Comparison of ENCODE assay signal across 10 mouse cellular contexts in the genomic region with DNA sequence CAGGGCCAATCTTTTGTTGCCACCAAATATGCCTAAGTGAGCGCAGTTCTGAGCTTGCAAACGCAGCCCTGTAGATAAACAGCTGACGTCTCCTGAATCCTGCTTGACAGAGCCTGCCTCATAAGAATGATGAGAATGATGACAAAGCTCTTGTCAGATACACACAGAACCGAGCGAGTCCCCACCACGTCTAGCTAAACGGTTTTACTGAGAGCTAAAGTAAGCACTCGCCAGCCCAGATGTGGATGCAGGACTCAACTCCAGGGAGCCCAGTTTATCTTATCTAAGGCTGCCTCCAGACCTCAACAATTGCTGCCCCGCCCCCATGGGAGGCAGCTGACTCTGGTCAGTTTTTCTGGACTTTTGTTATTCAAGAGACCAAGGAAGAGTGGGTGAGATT. TPM values are rescaled to one million over a fixed set of nuclear protein-coding genes. Genes with fewer than 3 reads are reported as not detected.
DNase-seq lines count a peak whose midpoint lies in the region; ATAC-seq and TF ChIP-seq lines count a peak whose summit lies in the region.
"Had no signal": no experiment of that assay in that cellular context is flagged by ENCODE, and none has a peak within 500 bp of the region (broad histone marks: within the 10 kb centered on the region; RNA-seq: fewer than 3 reads in every experiment).

No protein-coding gene starts in this region.

- no peaks in the 10 kb centered on the region for H3K79me2 ChIP-seq in heart, adult 2 months (replicated peaks; ENCODE audit: control insufficient read depth, insufficient read depth, low read length)
- no peaks in the 10 kb centered on the region for H3K79me2 ChIP-seq in MEL (ENCODE audit: control insufficient read depth, insufficient read depth, low read length, poor library complexity)

- 4% methylated on average over 9 of the region's 9 CpGs for WGBS in heart, embryonic 11.5 days (ENCODE audit: insufficient replicate concordance)
- 55% methylated on average over 9 of the region's 9 CpGs for WGBS in heart, adult 2 months
- WGBS in forebrain, embryonic 13.5 days: 15% methylated on average over 9 of the region's 9 CpGs

- peaks cover 15% of the 10 kb centered on the region for H3K4me1 ChIP-seq in heart, embryonic 11.5 days (ENCODE audit: control insufficient read depth, insufficient read depth, low read length)
- H3K4me1 ChIP-seq in heart, adult 2 months (ENCODE audit: control insufficient read depth, insufficient read depth, low read length): 0 out of 2 replicates have a peak, but pooled peaks cover 1% of the 10 kb centered on the region
- peaks cover 10 to 32% of the 10 kb centered on the region in 2 experiments for H3K4me1 ChIP-seq in MEL (ENCODE audit: control insufficient read depth in 1 of 2, insufficient read depth in 2 of 2, low read length in 2 of 2)
- H3K4me1 ChIP-seq in forebrain, embryonic 13.5 days: peaks cover 21% of the 10 kb centered on the region; the same call in 1 of the 2 replicates

- H3K9me3 ChIP-seq in heart, embryonic 11.5 days (replicated peaks; ENCODE audit: control insufficient read depth, low read length): no peaks in the 10 kb centered on the region
- no peaks in the 10 kb centered on the region for H3K9me3 ChIP-seq in MEL (replicated peaks; ENCODE audit: insufficient read depth, low read length)
- no peaks in the 10 kb centered on the region for H3K9me3 ChIP-seq in forebrain, embryonic 13.5 days (replicated peaks)

- peak; percentile 58; the same call in 1 of the 2 replicates for ATAC-seq in heart, embryonic 11.5 days (replicated peaks; ENCODE audit: insufficient number of reproducible peaks, low FRiP score, low TSS enrichment)
- no peak for ATAC-seq in forebrain, embryonic 13.5 days
- peak; percentile 54 for ATAC-seq in megakaryocyte-erythroid progenitor cell, adult 5-6 weeks (replicated peaks; ENCODE audit: low FRiP score, low TSS enrichment, poor library complexity, severe bottlenecking)

- DNase-seq in heart, adult 2 months: no peak
- DNase-seq in MEL (ENCODE audit: low read depth, low spot score): peak; percentile 84
- no peak for DNase-seq in adrenal gland, adult 8-10 months
- DNase-seq in urinary bladder, adult 2 months (ENCODE audit: low spot score): no peak
- DNase-seq in left cerebral cortex, adult 18-20 months (ENCODE audit: low spot score in 2 of 2): no peak
- DNase-seq: kidney, adult 18-20 months; lung, postnatal 36 days had no signal

- no peak for TF ChIP-seq POLR2A in heart, adult 2 months (IDR thresholded peaks at IDR 0.05; ENCODE audit: insufficient read depth, low read depth, low read length)
- TF ChIP-seq POLR2A in MEL (IDR thresholded peaks at IDR 0.05; ENCODE audit: control insufficient read depth in 1 of 2, insufficient read depth in 1 of 2, low read depth in 1 of 2, low read length in 2 of 2, poor library complexity in 1 of 2): no peak

- TF ChIP-seq CTCF in heart, adult 2 months (IDR thresholded peaks at IDR 0.05): no peak
- no peak for TF ChIP-seq CTCF in MEL (IDR thresholded peaks at IDR 0.05 in 2 of 3, conservative IDR thresholded peaks at IDR 0.05 in 1 of 3; ENCODE audit: control insufficient read depth in 1 of 3, insufficient read depth in 1 of 3, low read depth in 2 of 3, low read length in 3 of 3, poor library complexity in 1 of 3, severe bottlenecking in 1 of 3)

- no peak for TF ChIP-seq EP300 in heart, adult 2 months (IDR thresholded peaks at IDR 0.05; ENCODE audit: insufficient read depth, low read depth, low read length)
- peak; percentile 33 to 65; a peak in 3 of 4 replicates for TF ChIP-seq EP300 in MEL (IDR thresholded peaks at IDR 0.05; ENCODE audit: low read depth in 1 of 2, low read length in 2 of 2)

- peak overlapping the region; percentile 96 for H3K4me2 ChIP-seq in heart, embryonic 11.5 days
- peak overlapping the region; percentile 89; the same call in 1 of the 2 replicates for H3K4me2 ChIP-seq in forebrain, embryonic 13.5 days

- peak overlapping the region; percentile 72 for H3K4me3 ChIP-seq in heart, embryonic 11.5 days (ENCODE audit: low read depth, low read length)
- no peak overlapping the region for H3K4me3 ChIP-seq in heart, adult 2 months
- peak overlapping the region; percentile 74 to 87 for H3K4me3 ChIP-seq in MEL (ENCODE audit: control insufficient read depth in 1 of 2, insufficient read depth in 1 of 2, low read depth in 2 of 2, low read length in 2 of 2)
- H3K4me3 ChIP-seq in forebrain, embryonic 13.5 days: no peak overlapping the region

- peaks cover 4% of the 10 kb centered on the region; the same call in 1 of the 2 replicates for H3K27me3 ChIP-seq in heart, embryonic 11.5 days (ENCODE audit: control insufficient read depth, insufficient read depth, low read length)
- H3K27me3 ChIP-seq in heart, adult 2 months (ENCODE audit: control insufficient read depth, insufficient read depth, low read length): no peaks in the 10 kb centered on the region
- H3K27me3 ChIP-seq in MEL (ENCODE audit: control insufficient read depth in 1 of 2, insufficient read depth in 2 of 2, low read length in 2 of 2): no peaks in the 10 kb centered on the region
- H3K27me3 ChIP-seq in forebrain, embryonic 13.5 days: peaks cover 18% of the 10 kb centered on the region

- H3K9ac ChIP-seq in heart, embryonic 11.5 days (ENCODE audit: low read depth, low read length): peak overlapping the region; percentile 34; the same call in 1 of the 2 replicates
- no peak overlapping the region for H3K9ac ChIP-seq in heart, adult 2 months (ENCODE audit: low read depth, low read length)
- H3K9ac ChIP-seq in MEL (ENCODE audit: control insufficient read depth, low read depth, low read length, poor library complexity, severe bottlenecking): no peak overlapping the region
- no peak overlapping the region for H3K9ac ChIP-seq in forebrain, embryonic 13.5 days

- peak overlapping the region; percentile 62 for H3K27ac ChIP-seq in heart, embryonic 11.5 days (ENCODE audit: low read depth, low read length)
- no peak overlapping the region for H3K27ac ChIP-seq in heart, adult 2 months
- H3K27ac ChIP-seq in MEL (ENCODE audit: control insufficient read depth, low read depth, low read length): peak overlapping the region; percentile 10; the same call in 1 of the 2 replicates
- no peak overlapping the region for H3K27ac ChIP-seq in forebrain, embryonic 13.5 days

- no peak for TF ChIP-seq RAD21 in MEL (IDR thresholded peaks at IDR 0.05; ENCODE audit: low read depth, low read length)

- intact Hi-C loops in heart, adult 2 months (cut with DNase I): loop anchor here (10.0 kb wide), 1 partner anchor 52 kb away; no protein-coding TSS in a partner anchor

- no peaks in the 10 kb centered on the region for H3K36me3 ChIP-seq in heart, embryonic 11.5 days (ENCODE audit: control insufficient read depth, insufficient read depth, low read length)
- H3K36me3 ChIP-seq in heart, adult 2 months (ENCODE audit: control insufficient read depth, insufficient read depth, low read length): no peaks in the 10 kb centered on the region
- H3K36me3 ChIP-seq in MEL (ENCODE audit: control insufficient read depth in 1 of 2, insufficient read depth in 2 of 2, low read length in 2 of 2): peaks cover 0 to 22% of the 10 kb centered on the region in 2 experiments; a peak in 2 of 4 replicates
- H3K36me3 ChIP-seq in forebrain, embryonic 13.5 days (ENCODE audit: poor library complexity, severe bottlenecking): no peaks in the 10 kb centered on the region

TF ChIP-seq in MEL, 35 proteins besides CTCF, POLR2A, EP300 and RAD21 (continues in another document):
- TF ChIP-seq CHD1 (IDR thresholded peaks at IDR 0.05; ENCODE audit: low read depth, low read length) (no peak), ZNF384 (IDR thresholded peaks at IDR 0.05; ENCODE audit: low read depth, low read length) (no peak), TBP (IDR thresholded peaks at IDR 0.05; ENCODE audit: low read depth, low read length) (peak; percentile 46; the same call in 1 of the 2 replicates), MXI1 (IDR thresholded peaks at IDR 0.05; ENCODE audit: low read depth, low read length) (peak; percentile 44; the same call in 1 of the 2 replicates), UBTF (IDR thresholded peaks at IDR 0.05; ENCODE audit: borderline replicate concordance, insufficient read depth, low read depth, low read length) (0 out of 2 replicates have a peak, but pooled peaks have one; percentile 50), GABPA (IDR thresholded peaks at IDR 0.05; ENCODE audit: low read depth, low read length) (no peak), E2F4 (IDR thresholded peaks at IDR 0.05; ENCODE audit: borderline replicate concordance, low read depth, low read length) (no peak), GATA1 (IDR thresholded peaks at IDR 0.05; ENCODE audit: low read depth, low read length) (peak; percentile 79)

RNA-seq across cellular contexts. Expression of a gene that starts 1.5 kb away (rescaled TPM):
- 4.5 and 4.7 TPM in 2 replicates for polyA plus RNA-seq in heart, embryonic 11.5 days (2014; fragmentation: Nextera tagmentation; extraction: Ambion mirVana)
- total RNA-seq in heart, adult 2 months (2021): 10 to 100 TPM in 1 of 2 experiments, 1 to 10 TPM in 1; 7.1 to 16.4 TPM
- 22.5 and 30.1 TPM in 2 replicates for polyA plus RNA-seq in heart, adult 2 months (2012; rRNA removed)
- 2.5 and 3.0 TPM in 2 replicates for total RNA-seq in MEL (2012; rRNA removed)
- 1 to 10 TPM in 1 of 2 experiments, not detected in 1; 7.7 TPM for polyA plus RNA-seq in MEL (2012; ENCODE audit: insufficient read depth in 1 of 2, insufficient read length in 2 of 2, low read depth in 1 of 2, low replicate concordance in 2 of 2, missing spikeins in 1 of 2)
- 3.0 TPM in 2 replicates for polyA plus RNA-seq in forebrain, embryonic 13.5 days (2015; fragmentation: Nextera tagmentation; extraction: Ambion mirVana)
- 23.9 and 24.2 TPM in 2 replicates for total RNA-seq in megakaryocyte-erythroid progenitor cell, adult 5-6 weeks (2014; fragmentation: Nextera tagmentation)
- total RNA-seq in megakaryocyte-erythroid progenitor cell, adult 5-6 weeks (2017): 13.8 and 16.7 TPM in 2 replicates
- 10 to 100 TPM; 15.2 to 32.1 (median 26.2) TPM for total RNA-seq in adrenal gland, adult 8-10 months (2022)
- polyA plus RNA-seq in urinary bladder, adult 2 months (2012; rRNA removed): 25.2 and 26.6 TPM in 2 replicates
- 1 to 10 TPM; 6.9 to 7.1 TPM for total RNA-seq in left cerebral cortex, adult 18-20 months (2021)

RNA-seq across cellular contexts. Expression of a gene that starts 32.9 kb away (rescaled TPM):
- 350 and 393 TPM in 2 replicates for polyA plus RNA-seq in heart, embryonic 11.5 days (2014; fragmentation: Nextera tagmentation; extraction: Ambion mirVana)
- total RNA-seq in heart, adult 2 months (2021): 100 to 1,000 TPM; 137 to 176 TPM
- 86.5 and 118 TPM in 2 replicates for polyA plus RNA-seq in heart, adult 2 months (2012; rRNA removed)
- 324 and 348 TPM in 2 replicates for total RNA-seq in MEL (2012; rRNA removed)
- polyA plus RNA-seq in MEL (2012; ENCODE audit: insufficient read depth in 1 of 2, insufficient read length in 2 of 2, low read depth in 1 of 2, low replicate concordance in 2 of 2, missing spikeins in 1 of 2): 100 to 1,000 TPM in 1 of 2 experiments, not detected in 1; 500 TPM
- 563 and 585 TPM in 2 replicates for polyA plus RNA-seq in forebrain, embryonic 13.5 days (2015; fragmentation: Nextera tagmentation; extraction: Ambion mirVana)
- total RNA-seq in megakaryocyte-erythroid progenitor cell, adult 5-6 weeks (2014; fragmentation: Nextera tagmentation): 142 and 148 TPM in 2 replicates
- total RNA-seq in megakaryocyte-erythroid progenitor cell, adult 5-6 weeks (2017): 204 and 300 TPM in 2 replicates
- 100 to 1,000 TPM; 172 to 235 (median 197) TPM for total RNA-seq in adrenal gland, adult 8-10 months (2022)
- 200 and 236 TPM in 2 replicates for polyA plus RNA-seq in urinary bladder, adult 2 months (2012; rRNA removed)
- total RNA-seq in left cerebral cortex, adult 18-20 months (2021): 100 to 1,000 TPM; 190 to 199 TPM

Comparison
In these comparisons a context has a peak if more than half of its experiments do, and no peak if none do; other contexts are left out.
1. H3K27ac ChIP-seq: peak in heart, embryonic 11.5 days (single experiment) and MEL (single experiment); none in heart, adult 2 months (single experiment) and forebrain, embryonic 13.5 days (single experiment).
2. H3K4me3 ChIP-seq: peak in heart, embryonic 11.5 days (single experiment) and MEL (2 of 2); none in heart, adult 2 months (single experiment) and forebrain, embryonic 13.5 days (single experiment).